Mouse (Mus musculus): ENCODE measurements around the gene Gm20518. TPM values are rescaled to one million over a fixed set of nuclear protein-coding genes. Genes with fewer than 3 reads are reported as not detected.
A peak's percentile ranks its signal among the peaks of the same experiment; 100 is the strongest.

Gene Gm20518
- total RNA-seq, 2 experiments from 2014 or later = 0.27 to 0.33 TPM

DNA sequence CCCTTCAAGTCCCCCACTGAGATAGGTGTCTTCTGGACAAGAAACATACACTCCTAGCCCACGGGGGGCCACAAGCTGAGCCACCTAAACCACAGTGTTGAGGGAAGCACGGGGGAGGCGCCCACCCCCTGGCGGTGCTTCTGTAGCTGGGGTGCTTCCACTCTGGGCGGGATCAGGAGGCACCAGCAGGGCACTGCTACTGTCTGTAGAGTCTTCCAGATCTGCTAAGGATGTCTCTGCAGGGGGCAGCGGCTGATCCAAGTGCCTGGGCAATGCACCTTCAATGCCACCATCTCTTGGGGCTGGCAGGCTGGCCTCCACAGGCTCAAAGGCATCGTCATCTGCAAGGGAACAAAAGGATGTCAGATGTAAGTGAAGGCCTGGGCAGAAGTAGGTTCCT is 49.0 kb downstream of the Gm20518 start:
- no peak for DNase-seq

DNA sequence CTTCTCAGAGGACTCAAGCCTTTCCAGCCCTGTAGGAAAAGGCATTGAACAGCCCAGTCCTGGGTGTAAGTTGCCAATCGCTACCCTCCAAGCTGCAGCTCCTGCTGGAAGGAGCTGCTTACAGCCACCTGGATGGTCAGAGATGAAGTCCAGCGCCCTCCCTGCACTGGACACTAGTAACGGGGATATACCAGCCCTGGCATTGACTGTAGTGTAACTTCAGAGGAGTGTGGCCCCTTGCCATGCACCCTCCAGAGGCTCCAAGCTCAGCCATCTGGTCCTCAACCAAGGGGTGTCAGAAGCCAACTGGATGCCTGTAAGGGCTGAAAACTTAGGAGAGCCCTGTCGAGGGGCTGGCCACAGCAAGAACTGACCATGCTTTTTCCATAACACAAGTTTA is 51.5 kb downstream of the Gm20518 start:
- no peak for DNase-seq

DNA sequence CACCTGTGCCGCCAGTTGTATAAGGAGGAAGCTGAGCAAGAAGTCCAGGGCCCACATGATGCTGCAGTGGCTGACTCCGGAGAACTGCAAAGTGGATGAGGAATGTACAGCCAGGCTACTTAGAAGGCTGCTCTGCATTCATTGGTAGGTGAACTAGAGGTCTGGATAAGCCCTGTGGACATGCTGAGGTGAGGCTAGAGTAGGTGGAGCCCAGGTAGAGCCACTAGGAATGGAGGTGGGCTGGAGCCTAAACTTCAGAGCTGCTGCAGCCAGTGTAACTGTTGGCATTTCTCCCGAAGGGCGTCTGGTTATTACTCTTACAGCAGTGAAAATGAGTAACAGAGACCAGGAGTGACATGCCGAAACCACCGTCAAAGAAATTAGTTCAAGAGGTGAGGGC is 53.4 kb downstream of the Gm20518 start, which contains the start of gene Car15:
TSS of gene Car15 (minus strand) at position 314 of the 400 bp plus-strand sequence.
- DNase-seq = no peak

GRCm38 (mm10) chr16:17835481-17835880 is 56.0 kb downstream of the Gm20518 start:
- no peak for DNase-seq

- no peak for DNase-seq
Observed at GRCm38 (mm10) chr16:17834543-17834942, 56.9 kb downstream of the Gm20518 start.

GRCm38 (mm10) chr16:17833681-17834399 is 57.6 kb downstream of the Gm20518 start:
- no peak for DNase-seq

- DNase-seq = no peak
Observed at GRCm38 (mm10) chr16:17833321-17833680, 58.2 kb downstream of the Gm20518 start.

DNA sequence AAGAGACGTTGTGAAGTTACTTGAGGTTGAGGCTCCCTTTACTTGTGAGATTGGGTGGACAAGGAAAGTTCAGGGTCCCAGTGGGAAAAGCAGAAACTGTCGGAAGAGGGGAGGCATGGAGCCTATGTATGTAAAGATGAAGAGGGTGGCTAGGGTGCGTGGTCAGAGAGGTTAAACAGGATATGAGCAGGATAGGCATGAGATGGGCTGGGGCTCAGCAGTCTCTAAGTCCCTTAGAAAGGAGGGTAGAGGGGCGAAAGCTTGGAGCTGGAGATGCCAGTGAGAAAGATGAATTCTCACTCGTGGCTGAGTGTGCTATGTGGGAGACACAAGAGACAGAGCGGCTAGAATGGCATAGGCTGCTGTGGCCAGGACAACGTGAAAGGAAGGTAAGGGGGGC is 58.6 kb downstream of the Gm20518 start, which contains the start of gene B830017H08Rik:
TSS of gene B830017H08Rik (plus strand) at position 301 of the 400 bp plus-strand sequence.
- no peak for DNase-seq

- DNase-seq = no peak
Observed at GRCm38 (mm10) chr16:17831781-17832180, 59.7 kb downstream of the Gm20518 start.

DNA sequence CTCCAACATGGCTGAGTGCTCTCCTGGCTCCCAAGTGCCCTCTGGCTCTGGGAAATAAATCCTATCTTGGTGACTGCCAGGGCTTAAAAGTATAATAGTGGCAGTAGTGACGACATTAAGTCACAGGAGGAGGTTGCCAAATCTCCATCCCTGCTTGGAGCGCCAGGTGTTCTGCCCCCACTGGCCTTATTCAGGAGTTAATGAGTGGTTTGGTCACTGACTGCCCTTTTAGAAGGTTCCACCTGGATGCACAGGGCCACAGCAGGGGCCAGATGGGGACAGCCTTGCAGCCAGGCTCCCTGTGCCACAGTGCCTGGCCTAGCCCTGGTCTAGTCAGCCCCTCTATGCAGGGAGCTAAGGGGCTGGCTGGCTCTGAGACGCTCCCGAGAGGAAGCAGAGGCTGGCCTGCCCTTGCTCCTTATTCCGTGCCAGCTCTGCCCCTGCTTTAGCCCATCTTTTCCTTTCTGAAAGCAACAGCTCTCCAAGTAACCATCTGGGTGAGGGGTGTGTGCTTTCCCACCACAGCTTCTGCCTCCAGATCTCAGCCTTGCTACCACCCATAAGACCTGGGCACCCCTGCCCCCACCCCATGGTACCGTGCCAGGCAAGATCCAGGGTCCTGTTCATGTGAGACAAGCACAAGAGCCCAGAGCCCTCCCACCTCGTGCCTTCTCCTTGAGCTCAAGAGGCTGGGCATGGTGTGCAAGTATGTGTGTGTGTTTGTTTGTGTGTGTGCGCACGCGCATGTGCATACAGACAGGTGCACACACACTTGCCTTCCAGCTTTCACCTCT is 60.9 kb downstream of the Gm20518 start:
- no peak for DNase-seq

- DNase-seq = no peak
Observed at GRCm38 (mm10) chr16:17828867-17829266, 62.6 kb downstream of the Gm20518 start.

- no peak for DNase-seq
Observed at GRCm38 (mm10) chr16:17828229-17828628, 63.2 kb downstream of the Gm20518 start.

- no peak for DNase-seq
Observed at GRCm38 (mm10) chr16:17826500-17826899, 65.0 kb downstream of the Gm20518 start.

DNA sequence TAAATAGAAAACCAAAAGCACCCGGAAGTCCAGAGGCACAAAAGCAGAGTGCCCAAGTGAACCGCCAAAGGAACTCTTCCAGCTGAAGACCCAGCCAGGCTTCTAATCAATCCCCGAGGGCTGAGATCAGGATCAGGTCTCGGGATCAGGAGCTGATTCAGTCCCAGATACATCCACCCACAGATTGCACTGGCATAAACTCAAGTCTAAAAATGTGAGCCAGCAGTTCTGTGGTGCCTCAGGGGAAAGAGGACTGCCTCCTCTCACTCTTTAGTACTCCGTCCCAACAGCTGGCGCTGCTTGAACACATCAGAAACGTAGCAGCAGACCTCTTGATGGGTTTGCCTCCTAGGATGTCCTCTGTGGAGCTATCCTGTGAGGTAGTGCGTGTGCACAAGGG is 74.9 kb downstream of the Gm20518 start:
- no peak for DNase-seq

DNA sequence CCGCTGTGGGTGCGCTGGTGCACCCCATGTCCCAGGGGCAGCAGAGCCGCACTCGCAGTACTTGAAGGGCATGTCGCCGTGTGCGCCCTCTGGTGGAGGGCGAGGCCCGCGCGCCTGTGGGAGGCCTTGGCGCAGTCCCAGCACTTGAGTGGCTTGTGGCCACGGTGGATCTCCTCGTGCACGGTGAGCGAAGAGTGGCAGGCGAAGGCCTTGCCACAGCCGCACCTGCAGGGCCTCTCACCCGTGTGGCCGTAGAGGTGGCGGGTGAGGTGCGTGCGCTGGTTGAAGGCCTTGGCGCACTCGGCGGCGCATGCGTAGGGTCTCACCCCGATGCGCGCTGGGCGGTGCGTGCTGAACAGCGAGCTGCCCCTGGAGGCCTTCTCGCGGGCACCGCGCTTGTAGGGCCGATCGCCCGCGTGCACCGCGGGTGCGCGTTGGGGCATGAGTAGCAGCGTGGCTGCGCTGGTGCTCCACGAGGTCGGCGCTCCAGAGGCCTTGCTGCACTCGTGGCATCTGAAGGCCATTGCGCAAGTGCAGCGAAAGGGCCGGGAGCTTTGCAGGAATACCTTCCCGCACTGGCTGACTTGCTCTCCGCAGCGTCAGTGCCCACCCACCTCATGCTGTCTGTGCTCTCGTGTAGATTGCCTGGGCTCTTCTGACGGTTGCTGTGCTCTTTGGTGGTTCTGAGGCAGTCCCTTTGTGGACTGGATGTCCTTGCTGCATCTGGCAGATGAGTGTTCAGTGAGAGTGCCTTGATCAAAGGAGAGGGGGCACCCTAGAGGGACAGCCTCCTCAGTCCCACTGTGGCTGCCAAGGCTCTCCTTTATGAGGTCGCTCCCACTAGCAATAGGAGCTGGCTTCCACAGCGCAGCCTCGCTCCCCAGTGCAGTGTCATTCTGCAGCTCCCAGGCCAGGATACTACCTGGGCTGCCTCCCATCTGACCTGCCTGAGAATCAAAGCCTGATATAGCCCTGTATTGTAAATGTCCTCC is 75.8 kb downstream of the Gm20518 start:
- DNase-seq = peak; percentile 58 to 81

GRCm38 (mm10) chr16:17813173-17813572 is 78.3 kb downstream of the Gm20518 start:
- no peak for DNase-seq

DNA sequence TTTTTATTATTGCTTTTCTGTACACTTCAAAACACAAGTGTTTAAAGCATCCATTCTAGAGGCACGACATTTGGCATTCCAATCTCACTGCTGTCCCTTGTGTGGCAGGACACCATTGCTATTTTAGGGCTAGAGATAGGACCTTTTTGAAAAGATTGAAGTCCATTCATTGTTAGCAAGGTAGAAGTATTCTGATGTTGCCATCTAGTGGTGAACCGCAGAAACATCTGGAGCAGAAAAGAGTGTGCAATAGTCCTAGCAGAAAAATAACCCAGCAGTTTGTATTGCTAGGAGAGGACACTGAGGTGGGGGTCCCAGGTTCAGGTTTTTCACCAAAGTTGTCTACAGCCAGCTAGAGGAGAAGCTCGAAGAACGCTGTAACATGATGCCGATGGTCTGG is 79.4 kb downstream of the Gm20518 start:
- peak; percentile 50 to 74 for DNase-seq

DNA sequence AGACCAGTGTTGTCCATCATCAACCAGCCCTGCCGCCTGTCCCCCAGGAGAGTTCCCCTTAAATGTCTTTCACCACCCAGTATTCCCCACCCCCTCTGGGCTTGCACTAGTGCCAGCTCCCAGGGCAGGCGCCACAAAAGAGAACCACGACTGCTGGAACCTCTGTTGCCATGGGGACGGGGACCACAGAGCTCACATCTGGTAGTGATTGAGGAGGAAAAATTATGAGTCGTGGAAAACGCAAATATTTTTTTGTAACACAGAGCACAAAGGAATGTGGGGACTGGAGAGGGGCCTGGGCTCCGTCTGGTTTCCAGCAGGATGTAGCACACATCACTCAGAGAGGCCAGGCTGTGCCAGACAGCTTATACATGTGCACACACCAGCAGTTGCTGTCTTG is 81.8 kb downstream of the Gm20518 start:
- peak; percentile 47 to 58 for DNase-seq

DNA sequence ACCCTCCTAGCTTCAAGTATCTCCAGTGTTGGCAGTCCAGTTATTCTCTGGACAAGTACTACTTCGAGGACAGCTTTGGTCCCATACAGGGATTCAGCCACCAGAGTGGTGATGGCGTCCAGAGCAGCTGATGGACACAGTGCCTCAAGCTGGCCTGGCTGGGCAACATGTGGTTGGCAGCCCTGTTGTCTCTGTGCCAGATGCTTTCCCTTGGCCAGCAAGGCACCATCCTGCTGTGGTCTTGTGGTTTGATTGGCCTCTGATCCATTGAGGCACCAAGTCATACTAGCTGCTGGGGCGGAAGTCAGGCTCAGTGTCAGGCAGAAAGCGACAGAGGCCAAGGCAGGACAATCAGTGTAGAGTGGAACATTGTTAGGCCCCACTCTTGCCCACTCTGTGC is 82.3 kb downstream of the Gm20518 start:
- DNase-seq = no peak

GRCm38 (mm10) chr16:17807192-17808009 is 84.1 kb downstream of the Gm20518 start:
- peak; percentile 85 to 89 for DNase-seq

GRCm38 (mm10) chr16:17806581-17807191 is 84.8 kb downstream of the Gm20518 start:
- no peak for DNase-seq
